Mouse (Mus musculus) midbrain, embryonic 15.5 days (tissue): Measurements from ENCODE around the gene Paqr6. TPM values are rescaled to one million over a fixed set of nuclear protein-coding genes. Genes with fewer than 3 reads are reported as not detected.

Source experiments
- ATAC-seq: fragments of 200-750 bp; cut with Nextera tagmentation; replicated peaks from 2 replicates; pipeline ENCODE4 v1.8.0; 2017; ENCODE audit warnings: moderate TSS enrichment
- H3K27ac ChIP-seq: fragments of 300-500 bp; sonication (generic); 2 replicates; pipeline ENCODE4 v1.5.1; 2015; ENCODE audit warnings: mild to moderate bottlenecking, inconsistent platforms
- H3K27me3 ChIP-seq: fragments of 300-500 bp; sonication (generic); replicated peaks from 2 replicates; pipeline ENCODE4 v1.6.1; 2015; ENCODE audit warnings: inconsistent platforms
- H3K36me3 ChIP-seq: fragments of 300-500 bp; sonication (generic); replicated peaks from 2 replicates; pipeline ENCODE4 v1.6.1; 2015; ENCODE audit warnings: inconsistent platforms
- H3K4me1 ChIP-seq: fragments of 300-500 bp; sonication (generic); 2 replicates; pipeline ENCODE4 v1.6.1; 2015; ENCODE audit warnings: inconsistent platforms
- H3K4me2 ChIP-seq: fragments of 300-500 bp; sonication (generic); 2 replicates; pipeline ENCODE4 v1.6.1; 2015; ENCODE audit warnings: inconsistent platforms, mild to moderate bottlenecking, moderate library complexity
- H3K4me3 ChIP-seq: fragments of 300-500 bp; sonication (generic); 2 replicates; pipeline ENCODE4 v1.5.1; 2015; ENCODE audit warnings: mild to moderate bottlenecking, inconsistent platforms
- H3K9ac ChIP-seq: fragments of 300-500 bp; sonication (generic); 2 replicates; pipeline ENCODE4 v1.6.1; 2015; ENCODE audit warnings: mild to moderate bottlenecking, inconsistent platforms
- H3K9me3 ChIP-seq: fragments of 300-500 bp; sonication (generic); 2 replicates; pipeline ENCODE4 v1.6.1; 2016; ENCODE audit warnings: inconsistent platforms
- WGBS: fragments of 180-500 bp; shearing (Covaris S2); methylation state at CpG from one replicate; pipeline ENCODE4 v1.1.7; 2015; ENCODE audit warnings: mixed read lengths; 5-methylcytosine and 5-hydroxymethylcytosine counted together
- polyA plus RNA-seq: library from polyadenylated mRNA; unstranded; fragments of >200 nt; fragmentation: Nextera tagmentation; extraction: Ambion mirVana; gene quantifications from 2 replicates; pipeline ENCODE4 v1.2.1, GENCODE M21; 2015

Paqr6 gene
- 1.1 and 1.8 TPM in 2 replicates for polyA plus RNA-seq

DNA sequence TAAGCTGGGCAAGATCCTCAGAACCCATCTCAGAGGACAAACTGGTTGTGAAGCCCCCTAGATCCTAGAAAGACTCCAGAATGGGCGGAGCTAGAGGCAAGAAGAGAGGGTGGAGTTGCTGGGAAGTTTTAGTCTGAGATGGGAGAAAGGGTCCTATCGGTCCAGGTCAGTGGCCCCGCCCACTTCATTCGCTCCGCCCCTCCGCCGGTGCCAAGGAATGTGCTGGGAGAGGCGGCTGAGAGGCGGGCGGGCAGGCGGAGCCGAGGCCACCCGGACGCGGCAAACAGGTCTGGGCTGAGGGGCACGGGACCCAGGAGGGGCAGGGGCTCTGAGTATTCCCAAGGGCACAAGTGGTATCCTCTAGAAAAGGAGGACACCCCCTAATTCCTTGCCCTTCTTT, at the start of gene Paqr6:
Paqr6 (plus strand) TSS at position 248 of the 400 bp plus-strand sequence.
- 3% methylated on average over 16 of the region's 16 CpGs for whole genome bisulfite sequencing
- H3K4me1 ChIP-seq = no peaks in the 10 kb centered on the region
- no peak for ATAC-seq
- H3K4me2 ChIP-seq = no peak within 1 kb of the TSS
- H3K36me3 ChIP-seq = peaks cover 22% of the 10 kb centered on the region
- no peak within 1 kb of the TSS for H3K9ac ChIP-seq
- H3K27me3 ChIP-seq = peaks cover 14% of the 10 kb centered on the region
- H3K27ac ChIP-seq = 0 out of 2 replicates have a peak within 1 kb of the TSS, but pooled peaks have one; percentile 20
- H3K9me3 ChIP-seq = no peaks in the 10 kb centered on the region
- H3K4me3 ChIP-seq = no peak within 1 kb of the TSS

DNA sequence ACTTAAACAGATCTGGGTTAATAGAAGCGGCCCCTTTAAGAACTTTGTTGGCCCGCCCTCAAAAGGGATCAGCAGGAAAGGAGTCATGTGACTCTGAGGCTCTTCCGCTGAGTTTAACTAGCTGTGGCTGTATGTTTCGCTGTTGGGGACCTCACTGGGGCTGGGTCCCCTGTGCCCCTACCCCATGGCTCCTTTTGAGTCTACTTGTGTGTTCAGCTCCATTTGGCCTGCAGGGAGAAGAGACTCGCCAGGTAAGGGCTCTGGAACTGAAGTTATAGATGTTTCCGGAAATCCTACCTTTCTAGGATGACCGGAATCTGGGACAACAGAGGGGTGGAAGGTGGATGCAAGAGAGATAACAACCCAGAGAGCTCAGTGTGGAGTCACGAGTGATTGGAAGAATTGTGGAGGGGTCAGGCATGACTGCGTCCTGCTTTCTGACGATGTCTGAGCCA, 39.4 kb upstream of the Paqr6 start, which contains the start of gene Glmp:
Glmp (plus strand) TSS at position 73 of the 455 bp plus-strand sequence.
- Histone ChIP-seq H3K27me3 (no peaks in the 10 kb centered on the region), H3K4me1 (peaks cover 14% of the 10 kb centered on the region), H3K9me3 (no peaks in the 10 kb centered on the region), H3K4me2 (peak within 1 kb of the TSS; percentile 76), H3K27ac (no peak within 1 kb of the TSS), H3K4me3 (peak within 1 kb of the TSS; percentile 70), H3K36me3 (peaks cover 34% of the 10 kb centered on the region), H3K9ac (peak within 1 kb of the TSS; percentile 73)
- ATAC-seq = peak; percentile 84
- 1% methylated on average over 10 of the region's 10 CpGs for WGBS

DNA sequence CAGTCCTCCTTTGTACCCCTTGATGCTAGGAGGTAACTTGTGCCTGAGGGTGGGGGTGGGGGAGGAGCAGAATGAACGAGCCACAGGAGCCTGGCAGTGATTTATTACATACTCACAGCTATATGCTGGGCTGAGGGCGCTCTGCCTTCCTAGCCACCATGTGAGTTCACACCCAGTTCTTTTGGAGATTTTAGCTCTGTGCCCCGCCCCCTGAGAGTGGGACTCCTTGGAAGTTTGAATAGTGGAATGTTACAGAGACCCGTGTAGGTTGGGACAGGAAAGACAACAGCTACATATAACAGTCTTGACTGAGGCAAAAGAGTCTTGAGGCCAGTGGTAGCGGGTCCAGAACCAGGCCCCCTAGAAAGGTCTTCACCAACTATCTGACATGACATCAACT, 35.4 kb upstream of the Paqr6 start:
- Histone ChIP-seq H3K4me3 (no peak overlapping the region), H3K4me1 (peaks cover 14% of the 10 kb centered on the region), H3K36me3 (0 out of 2 replicates have a peak, but pooled peaks cover 6% of the 10 kb centered on the region), H3K27me3 (no peaks in the 10 kb centered on the region), H3K27ac (no peak overlapping the region), H3K9ac (no peak overlapping the region), H3K9me3 (no peaks in the 10 kb centered on the region), H3K4me2 (no peak overlapping the region)
- 88% methylated on average over 5 of the region's 5 CpGs for WGBS
- no peak for ATAC-seq

DNA sequence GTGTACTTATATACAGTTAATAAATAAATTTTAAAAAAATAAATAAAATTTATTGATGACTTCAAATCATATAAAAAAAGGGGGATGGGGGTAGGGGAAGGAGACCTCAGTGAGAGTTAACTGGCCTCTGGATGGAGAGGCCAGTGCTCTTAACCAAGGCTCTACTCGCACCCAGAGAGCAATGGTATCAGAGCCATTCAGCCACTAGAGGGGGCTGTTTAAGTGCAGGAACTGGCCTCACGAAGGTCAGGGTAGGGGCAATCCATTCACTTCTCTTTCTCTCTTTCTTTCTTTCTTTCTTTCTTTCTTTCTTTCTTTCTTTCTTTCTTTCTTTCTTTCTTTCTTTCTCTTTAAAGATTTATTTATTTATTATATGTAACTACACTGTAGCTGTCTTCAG, 33.1 kb upstream of the Paqr6 start:
- no peak overlapping the region for H3K27ac ChIP-seq
- WGBS = 26% methylated on average over 2 of the region's 2 CpGs
- no peaks in the 10 kb centered on the region for H3K27me3 ChIP-seq
- H3K9ac ChIP-seq = no peak overlapping the region
- no peak overlapping the region for H3K4me3 ChIP-seq
- no peak overlapping the region for H3K4me2 ChIP-seq
- no peaks in the 10 kb centered on the region for H3K9me3 ChIP-seq
- H3K36me3 ChIP-seq = 0 out of 2 replicates have a peak, but pooled peaks cover 6% of the 10 kb centered on the region
- peaks cover 8% of the 10 kb centered on the region for H3K4me1 ChIP-seq
- ATAC-seq = no peak

DNA sequence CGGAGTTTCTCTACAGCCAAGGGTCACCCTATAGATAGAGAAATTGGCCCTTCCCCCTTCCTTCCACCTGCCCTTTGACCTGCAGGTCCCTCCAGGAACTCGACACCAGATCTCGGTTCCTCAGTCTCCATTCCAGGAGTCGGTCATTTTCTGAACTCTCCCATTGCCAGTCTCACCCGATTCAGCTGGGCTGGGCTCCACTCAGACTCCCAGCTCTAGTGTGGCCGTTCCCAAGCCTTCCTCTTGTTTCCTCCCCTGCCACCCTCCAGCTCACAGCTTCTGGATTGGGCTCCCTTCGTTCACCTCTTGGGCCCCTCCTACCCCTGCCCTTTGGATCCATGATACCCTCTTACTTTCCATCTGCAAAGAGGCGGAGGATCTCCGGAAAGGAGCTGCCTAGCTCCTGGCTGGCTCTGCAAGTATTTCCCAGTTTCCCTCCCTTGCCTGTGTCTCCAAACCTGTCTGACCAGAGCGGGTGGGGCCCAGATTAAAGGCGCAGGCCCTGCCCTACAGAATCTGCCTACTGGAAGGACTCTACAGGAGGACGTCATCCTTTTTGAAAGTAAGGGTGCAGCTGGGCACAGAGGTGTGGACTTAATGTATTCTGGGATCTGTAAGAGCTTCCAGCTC, 30.2 kb upstream of the Paqr6 start:
- Histone ChIP-seq H3K4me1 (peaks cover 27% of the 10 kb centered on the region), H3K9me3 (no peaks in the 10 kb centered on the region), H3K36me3 (no peaks in the 10 kb centered on the region), H3K27ac (no peak overlapping the region), H3K4me2 (no peak overlapping the region), H3K27me3 (no peaks in the 10 kb centered on the region), H3K9ac (no peak overlapping the region), H3K4me3 (no peak overlapping the region)
- no peak for ATAC-seq
- WGBS = 68% methylated on average over 12 of the region's 12 CpGs

GRCm38 (mm10) chr3:88334902-88335435, 29.4 kb upstream of the Paqr6 start:
- no peaks in the 10 kb centered on the region for H3K27me3 ChIP-seq
- H3K9me3 ChIP-seq = no peaks in the 10 kb centered on the region
- ATAC-seq = no peak
- peak overlapping the region; percentile 54 for H3K9ac ChIP-seq
- peak overlapping the region; percentile 80 for H3K4me2 ChIP-seq
- H3K4me1 ChIP-seq = peaks cover 28% of the 10 kb centered on the region
- no peaks in the 10 kb centered on the region for H3K36me3 ChIP-seq
- no peak overlapping the region for H3K27ac ChIP-seq
- WGBS = 34% methylated on average over 3 of the region's 3 CpGs
- peak overlapping the region; percentile 92 for H3K4me3 ChIP-seq

- Histone ChIP-seq H3K27ac (peak overlapping the region; percentile 97), H3K27me3 (no peaks in the 10 kb centered on the region), H3K9me3 (no peaks in the 10 kb centered on the region), H3K9ac (peak overlapping the region; percentile 54), H3K4me3 (peak overlapping the region; percentile 92), H3K36me3 (no peaks in the 10 kb centered on the region), H3K4me2 (peak overlapping the region; percentile 80), H3K4me1 (peaks cover 28% of the 10 kb centered on the region)
- WGBS = 1% methylated on average over 27 of the region's 27 CpGs
- ATAC-seq = peak; percentile 77
Measured at GRCm38 (mm10) chr3:88335436-88336053, 28.8 kb upstream of the Paqr6 start.

DNA sequence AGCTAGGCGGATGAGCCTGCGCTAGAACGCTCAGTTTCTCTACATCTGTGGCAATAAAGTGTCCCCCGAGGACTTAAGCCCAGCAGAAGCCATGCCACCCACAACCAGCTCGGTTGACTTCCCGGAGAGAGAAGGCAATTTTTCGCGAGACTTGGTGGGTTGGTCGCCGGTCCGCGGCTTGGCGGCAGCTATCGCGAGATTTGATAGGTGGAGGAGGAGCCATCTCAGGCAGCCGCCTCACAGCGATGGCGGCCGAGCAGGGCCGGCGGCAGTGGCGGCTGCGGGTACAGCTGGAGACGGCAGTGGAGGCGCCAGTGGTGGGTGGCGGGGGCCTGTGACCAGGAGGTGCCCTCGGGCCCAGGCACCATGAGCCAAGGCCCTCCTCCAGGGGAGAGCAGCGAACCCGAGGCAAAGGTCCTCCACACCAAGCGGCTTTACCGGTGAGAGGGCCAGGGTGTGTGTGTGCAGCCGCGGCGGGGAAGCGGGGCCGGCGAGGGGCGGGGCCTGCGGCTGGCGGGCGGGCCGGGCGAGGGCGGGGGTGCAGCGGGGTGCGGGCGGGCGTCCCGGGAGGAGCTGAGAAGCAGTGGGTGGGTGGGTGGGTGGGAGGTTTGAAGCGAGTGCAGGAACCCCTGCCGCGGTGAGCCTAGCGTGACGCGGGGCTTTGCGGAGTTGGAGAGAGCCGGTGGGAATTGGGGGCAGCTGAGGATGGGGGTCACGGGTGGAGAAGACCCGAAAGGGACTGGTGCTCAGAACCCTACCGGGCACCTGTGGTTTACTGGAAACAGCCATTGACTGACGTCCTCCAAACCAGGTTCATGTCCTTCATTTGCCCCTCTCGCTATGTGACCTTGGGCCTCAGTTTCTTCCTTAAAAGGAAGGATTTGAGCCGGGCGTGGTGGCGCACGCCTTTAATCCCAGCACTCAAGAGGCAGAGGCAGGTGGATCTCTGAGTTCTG, 28.0 kb upstream of the Paqr6 start, which contains the start of the genes Tmem79 and Smg5:
Tmem79 (minus strand) TSS at position 91 of the 956 bp plus-strand sequence.
Smg5 (plus strand) TSS at position 203 of the 956 bp plus-strand sequence.
- Histone ChIP-seq H3K4me3 (peak within 1 kb of the TSS; percentile 92), H3K9me3 (no peaks in the 10 kb centered on the region), H3K36me3 (no peaks in the 10 kb centered on the region), H3K9ac (peak within 1 kb of the TSS; percentile 97), H3K4me1 (peaks cover 28% of the 10 kb centered on the region), H3K27me3 (no peaks in the 10 kb centered on the region), H3K4me2 (peak within 1 kb of the TSS; percentile 80), H3K27ac (peak within 1 kb of the TSS; percentile 97)
- ATAC-seq = peak; percentile 96
- WGBS = 1% methylated on average over 55 of the region's 66 CpGs

- peaks cover 9% of the 10 kb centered on the region for H3K36me3 ChIP-seq
- H3K9ac ChIP-seq = no peak overlapping the region
- H3K4me1 ChIP-seq = peaks cover 28% of the 10 kb centered on the region
- no peaks in the 10 kb centered on the region for H3K27me3 ChIP-seq
- H3K27ac ChIP-seq = no peak overlapping the region
- H3K9me3 ChIP-seq = no peaks in the 10 kb centered on the region
- peak overlapping the region; percentile 92 for H3K4me3 ChIP-seq
- 87% methylated on average over 11 of the region's 11 CpGs for WGBS
- ATAC-seq = no peak
- H3K4me2 ChIP-seq = peak overlapping the region; percentile 68
Measured at GRCm38 (mm10) chr3:88337367-88338020, 26.9 kb upstream of the Paqr6 start.

DNA sequence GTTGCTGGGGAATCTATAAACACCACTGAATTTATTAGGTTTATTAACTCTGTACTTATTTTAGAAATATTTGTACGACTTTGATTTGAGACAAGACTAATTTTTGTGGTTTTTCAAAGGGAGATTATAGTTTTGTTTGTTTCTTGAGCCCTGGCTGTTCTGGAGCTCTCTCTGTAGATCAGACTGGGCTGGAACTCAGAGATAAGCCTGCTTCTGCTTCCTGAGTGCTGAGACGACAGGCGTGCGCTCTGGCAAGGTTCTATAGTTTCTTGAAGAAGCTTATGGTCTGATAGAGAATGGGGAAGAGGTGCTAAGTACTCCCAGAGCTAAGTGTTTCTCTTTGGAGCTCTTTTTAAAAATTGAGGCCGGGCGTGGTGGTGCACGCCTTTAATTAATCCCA, 26.1 kb upstream of the Paqr6 start:
- Histone ChIP-seq H3K4me1 (peaks cover 28% of the 10 kb centered on the region), H3K4me2 (no peak overlapping the region), H3K36me3 (peaks cover 17% of the 10 kb centered on the region), H3K27me3 (no peaks in the 10 kb centered on the region), H3K4me3 (no peak overlapping the region), H3K27ac (no peak overlapping the region), H3K9me3 (no peaks in the 10 kb centered on the region), H3K9ac (no peak overlapping the region)
- no peak for ATAC-seq
- WGBS = 92% methylated on average over 7 of the region's 7 CpGs

DNA sequence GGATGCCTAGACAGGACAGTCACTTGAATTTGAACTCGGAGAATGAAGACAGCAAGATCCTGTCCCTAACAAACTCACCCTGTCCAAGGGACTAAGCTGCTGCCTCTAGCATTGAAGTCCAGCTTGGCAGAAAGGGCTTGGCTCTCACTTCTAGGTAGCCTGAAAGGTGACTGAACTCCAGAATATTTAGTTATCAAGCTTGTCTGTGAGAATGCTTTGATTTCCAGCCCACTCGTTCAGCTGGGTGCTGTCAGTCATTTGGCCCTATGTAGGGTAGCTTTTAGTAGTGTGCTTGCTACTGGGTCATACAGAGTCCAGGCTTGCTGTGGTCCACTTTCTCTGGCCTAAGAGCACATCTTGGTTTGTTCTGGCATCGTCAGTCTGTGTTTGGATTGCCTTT, 25.4 kb upstream of the Paqr6 start:
- Histone ChIP-seq H3K36me3 (peaks cover 24% of the 10 kb centered on the region), H3K9ac (no peak overlapping the region), H3K27ac (no peak overlapping the region), H3K4me1 (peaks cover 28% of the 10 kb centered on the region), H3K27me3 (no peaks in the 10 kb centered on the region), H3K9me3 (no peaks in the 10 kb centered on the region), H3K4me3 (no peak overlapping the region), H3K4me2 (no peak overlapping the region)
- 82% methylated on average over 3 of the region's 3 CpGs for WGBS
- ATAC-seq = no peak
